Mouse (Mus musculus) lung, postnatal 0 days (tissue): Measurements from ENCODE around the gene Pidd1. TPM values are rescaled to one million over a fixed set of nuclear protein-coding genes. Genes with fewer than 3 reads are reported as not detected.

Experiments
- ATAC-seq: fragments of 200-750 bp; cut with Nextera tagmentation; 2 replicates; pipeline ENCODE4 v1.8.0; 2017; ENCODE audit warnings: moderate library complexity
- DNase-seq: peaks from one replicate; pipeline ENCODE4 v3.0.0-alpha.2; 2016; ENCODE audit warnings: low spot score
- H3K27ac ChIP-seq: fragments of 300-500 bp; sonication (generic); 2 replicates; pipeline ENCODE4 v1.5.1; 2014; ENCODE audit warnings: antibody characterized with exemption, mild to moderate bottlenecking, low read length, mixed read lengths
- H3K27me3 ChIP-seq: fragments of 300-500 bp; sonication (generic); replicated peaks from 2 replicates; pipeline ENCODE4 v1.6.1; 2014; ENCODE audit warnings: low read length, mixed read lengths; ENCODE audit not compliant: insufficient read depth
- H3K36me3 ChIP-seq: fragments of 300-500 bp; sonication (generic); 2 replicates; pipeline ENCODE4 v1.6.1; 2014; ENCODE audit warnings: low read length, mixed read lengths; ENCODE audit not compliant: insufficient read depth
- H3K4me1 ChIP-seq: fragments of 300-500 bp; sonication (generic); 2 replicates; pipeline ENCODE4 v1.6.1; 2014; ENCODE audit warnings: antibody characterized with exemption, low read depth, low read length, mixed read lengths; ENCODE audit not compliant: insufficient read depth
- H3K4me2 ChIP-seq: fragments of 300-500 bp; sonication (generic); replicated peaks from 2 replicates; pipeline ENCODE4 v1.6.1; 2014; ENCODE audit warnings: low read depth, mild to moderate bottlenecking, low read length, moderate library complexity, mixed read lengths
- H3K4me3 ChIP-seq: fragments of 300-500 bp; sonication (generic); 2 replicates; pipeline ENCODE4 v1.5.1; 2014; ENCODE audit warnings: low read depth, low read length
- H3K9ac ChIP-seq: fragments of 300-500 bp; sonication (generic); replicated peaks from 2 replicates; pipeline ENCODE4 v1.6.1; 2014; ENCODE audit warnings: low read depth, mild to moderate bottlenecking
- H3K9me3 ChIP-seq: fragments of 300-500 bp; sonication (generic); 2 replicates; pipeline ENCODE4 v1.6.1; 2016; ENCODE audit warnings: low read length, mixed read lengths
- CTCF ChIP-seq: IDR thresholded peaks from 2 replicates; pipeline ENCODE4 v1.5.1; 2016; ENCODE audit warnings: antibody characterized with exemption, mild to moderate bottlenecking
- EP300 ChIP-seq: IDR thresholded peaks from 2 replicates; pipeline ENCODE4 v1.6.1; 2016; ENCODE audit warnings: antibody characterized with exemption, mild to moderate bottlenecking, control low read depth
- WGBS: fragments of 180-500 bp; shearing (Covaris S2); extraction: QIAGEN DNeasy Blood & Tissue Kit; methylation state at CpG from one replicate; pipeline ENCODE4 v1.1.7; 2014; 5-methylcytosine and 5-hydroxymethylcytosine counted together
- polyA plus RNA-seq: library from polyadenylated mRNA; unstranded; fragments of >200 nt; fragmentation: Nextera tagmentation; extraction: Ambion mirVana; gene quantifications from 2 replicates; pipeline ENCODE4 v1.2.1, GENCODE M21; 2015

Pidd1 gene
- 1.7 and 1.8 TPM in 2 replicates for polyA plus RNA-seq

- ATAC-seq (peak; percentile 48), DNase-seq (peak; percentile 89)
- H3K27me3 ChIP-seq, result no peaks in the 10 kb centered on the region
- no peak within 1 kb of the TSS; the same call in 1 of the 2 replicates for H3K9ac ChIP-seq
- no peaks in the 10 kb centered on the region for H3K9me3 ChIP-seq
- WGBS, result under 1% methylated on average over 25 of the region's 25 CpGs
- H3K4me2 ChIP-seq, result peak within 1 kb of the TSS; percentile 71
- TF ChIP-seq EP300, result no peak
- no peak for TF ChIP-seq CTCF
- H3K4me3 ChIP-seq, result peak within 1 kb of the TSS; percentile 34
- peak within 1 kb of the TSS; percentile 4; the same call in 1 of the 2 replicates for H3K27ac ChIP-seq
- H3K36me3 ChIP-seq, result no peaks in the 10 kb centered on the region
- H3K4me1 ChIP-seq, result peaks cover 12% of the 10 kb centered on the region
Observed at GRCm38 (mm10) chr7:141443828-141444237, at the start of gene Pidd1. Pidd1 (minus strand) TSS chr7:141444025.

- DNase-seq (no peak), ATAC-seq (no peak)
- Histone ChIP-seq H3K27me3 (no peaks in the 10 kb centered on the region), H3K9me3 (no peaks in the 10 kb centered on the region), H3K36me3 (no peaks in the 10 kb centered on the region; the same call in 1 of the 2 replicates), H3K27ac (no peak overlapping the region), H3K4me2 (no peak overlapping the region), H3K9ac (no peak overlapping the region), H3K4me3 (no peak overlapping the region), H3K4me1 (no peaks in the 10 kb centered on the region)
- 81% methylated on average over 5 of the region's 5 CpGs for WGBS
- TF ChIP-seq EP300 (no peak), CTCF (no peak)
Observed at GRCm38 (mm10) chr7:141492738-141493137, 48.9 kb upstream of the Pidd1 start.

- Histone ChIP-seq H3K4me2 (no peak overlapping the region), H3K4me1 (no peaks in the 10 kb centered on the region), H3K9me3 (no peaks in the 10 kb centered on the region), H3K9ac (no peak overlapping the region), H3K36me3 (no peaks in the 10 kb centered on the region; the same call in 1 of the 2 replicates), H3K4me3 (no peak overlapping the region), H3K27me3 (no peaks in the 10 kb centered on the region), H3K27ac (no peak overlapping the region)
- ATAC-seq, result no peak
- no peak for DNase-seq
- TF ChIP-seq CTCF (peak; percentile 53), EP300 (no peak)
- 66% methylated on average over 2 of the region's 2 CpGs for WGBS
Observed at GRCm38 (mm10) chr7:141491151-141491550, 47.3 kb upstream of the Pidd1 start.

- Histone ChIP-seq H3K27ac (no peak overlapping the region), H3K4me1 (peaks cover 7% of the 10 kb centered on the region; the same call in 1 of the 2 replicates), H3K36me3 (no peaks in the 10 kb centered on the region), H3K4me3 (no peak overlapping the region), H3K9me3 (no peaks in the 10 kb centered on the region), H3K4me2 (no peak overlapping the region), H3K27me3 (no peaks in the 10 kb centered on the region), H3K9ac (no peak overlapping the region)
- WGBS, result 80% methylated on average over 7 of the region's 7 CpGs
- DNase-seq (no peak), ATAC-seq (no peak)
- TF ChIP-seq EP300, result no peak
- TF ChIP-seq CTCF, result no peak
Observed at GRCm38 (mm10) chr7:141487141-141487540, 43.3 kb upstream of the Pidd1 start.

- 83% methylated on average over 1 of the region's 1 CpGs for WGBS
- TF ChIP-seq EP300 (no peak), CTCF (no peak)
- no peaks in the 10 kb centered on the region for H3K9me3 ChIP-seq
- H3K4me1 ChIP-seq, result peaks cover 14% of the 10 kb centered on the region
- ATAC-seq (no peak), DNase-seq (no peak)
- H3K9ac ChIP-seq, result no peak overlapping the region
- no peak overlapping the region for H3K4me3 ChIP-seq
- H3K27me3 ChIP-seq, result 0 out of 2 replicates have a peak, but pooled peaks cover 3% of the 10 kb centered on the region
- H3K36me3 ChIP-seq, result no peaks in the 10 kb centered on the region
- no peak overlapping the region for H3K4me2 ChIP-seq
- H3K27ac ChIP-seq, result no peak overlapping the region
Observed at GRCm38 (mm10) chr7:141486239-141486638, 42.4 kb upstream of the Pidd1 start.

GRCm38 (mm10) chr7:141485606-141486005 is 41.8 kb upstream of the Pidd1 start:
- no peak overlapping the region for H3K27ac ChIP-seq
- H3K9ac ChIP-seq, result no peak overlapping the region
- H3K27me3 ChIP-seq, result 0 out of 2 replicates have a peak, but pooled peaks cover 3% of the 10 kb centered on the region
- peaks cover 19% of the 10 kb centered on the region for H3K4me1 ChIP-seq
- DNase-seq, result no peak
- ATAC-seq, result no peak
- no peak overlapping the region for H3K4me3 ChIP-seq
- WGBS, result 69% methylated on average over 2 of the region's 2 CpGs
- H3K36me3 ChIP-seq, result no peaks in the 10 kb centered on the region
- no peak for TF ChIP-seq CTCF
- no peak for TF ChIP-seq EP300
- no peaks in the 10 kb centered on the region for H3K9me3 ChIP-seq
- H3K4me2 ChIP-seq, result no peak overlapping the region

GRCm38 (mm10) chr7:141485186-141485585 is 41.4 kb upstream of the Pidd1 start:
- no peak for DNase-seq
- Histone ChIP-seq H3K4me2 (no peak overlapping the region), H3K36me3 (no peaks in the 10 kb centered on the region), H3K27me3 (0 out of 2 replicates have a peak, but pooled peaks cover 3% of the 10 kb centered on the region), H3K9me3 (no peaks in the 10 kb centered on the region), H3K4me3 (no peak overlapping the region), H3K4me1 (peaks cover 19% of the 10 kb centered on the region), H3K9ac (no peak overlapping the region), H3K27ac (no peak overlapping the region)
- TF ChIP-seq CTCF, result no peak
- no peak for TF ChIP-seq EP300
- 65% methylated on average over 2 of the region's 2 CpGs for WGBS
- no peak for ATAC-seq
